Mouse (Mus musculus): Measurements from ENCODE around the gene Arid5b.

- TF ChIP-seq POLR2A (IDR thresholded peaks at IDR 0.05; ENCODE audit: low read depth, low read length), result no peak
- no peak for TF ChIP-seq CTCF (IDR thresholded peaks at IDR 0.05; ENCODE audit: extremely low read depth, insufficient read depth, insufficient read length, insufficient replicate concordance)
These were observed 210.1 kb downstream of the Arid5b start for GRCm38 (mm10) chr10:68068426-68068825.
